Mouse (Mus musculus) CH12.LX (cell line): Measurements from ENCODE around the gene Ccdc134. TPM values are rescaled to one million over a fixed set of nuclear protein-coding genes. Genes with fewer than 3 reads are reported as not detected.
A peak's percentile ranks its signal among the peaks of the same experiment; 100 is the strongest.

Experiments
- DNase-seq: peaks from one replicate; pipeline ENCODE4 v3.0.0-alpha.2; 2013; ENCODE audit errors: extremely low read depth
- H3K27ac ChIP-seq: 2 replicates; pipeline ENCODE4 v1.5.1; 2012; ENCODE audit warnings: low read depth, mild to moderate bottlenecking, control low read depth, moderate library complexity; ENCODE audit not compliant: insufficient read depth
- H3K27me3 ChIP-seq: replicated peaks from 2 replicates; pipeline ENCODE3; 2012; ENCODE audit warnings: inconsistent platforms
- H3K36me3 ChIP-seq, 2 experiments: replicated peaks in 1 of 2; 2 replicates each; pipeline versions ENCODE3 to v1.6.1; 2012; ENCODE audit warnings: inconsistent platforms in 1 of 2, low read length in 1 of 2, mild to moderate bottlenecking in 1 of 2, mixed read lengths in 1 of 2, moderate library complexity in 1 of 2; ENCODE audit not compliant: control insufficient read depth in 1 of 2, insufficient read depth in 1 of 2
- H3K4me1 ChIP-seq, 2 experiments: 2 replicates each; pipeline ENCODE4 v1.6.1; 2012; ENCODE audit warnings: inconsistent platforms in 1 of 2, moderate library complexity in 1 of 2; ENCODE audit not compliant: insufficient read depth in 2 of 2, control insufficient read depth in 1 of 2
- H3K4me2 ChIP-seq: 2 replicates; pipeline ENCODE4 v1.6.1; 2012; ENCODE audit warnings: low read depth, mild to moderate bottlenecking, control low read depth; ENCODE audit not compliant: poor library complexity, insufficient read depth, severe bottlenecking
- H3K4me3 ChIP-seq, 3 experiments: fragments of 150-350 bp in 1 of 3; sonication (generic) in 1 of 3; replicated peaks in 1 of 3; 2 replicates each; pipeline versions ENCODE3 to v1.5.1; 2011 to 2012; ENCODE audit warnings: low read depth in 2 of 3, low read length in 2 of 3, mild to moderate bottlenecking in 2 of 3, moderate library complexity in 2 of 3, control low read depth in 1 of 3, improper control_type of control experiment in 1 of 3, inconsistent platforms in 1 of 3, mixed read lengths in 1 of 3; ENCODE audit not compliant: poor library complexity in 1 of 3
- H3K79me2 ChIP-seq: replicated peaks from 2 replicates; pipeline ENCODE4 v1.6.1; 2012; ENCODE audit warnings: mild to moderate bottlenecking, moderate library complexity; ENCODE audit not compliant: control insufficient read depth, poor library complexity, insufficient read depth, severe bottlenecking; ENCODE audit errors: extremely low read depth
- H3K9ac ChIP-seq: 2 replicates; pipeline ENCODE4 v1.6.1; 2012; ENCODE audit warnings: low read depth, mild to moderate bottlenecking, control low read depth, moderate library complexity; ENCODE audit not compliant: insufficient read depth
- H3K9me3 ChIP-seq: replicated peaks from 2 replicates; pipeline ENCODE3; 2012; ENCODE audit warnings: low read length, inconsistent platforms, mixed read lengths
- BHLHE40 ChIP-seq: IDR thresholded peaks from 2 replicates; pipeline ENCODE4 v1.6.1; 2011; ENCODE audit warnings: mild to moderate bottlenecking, low read depth, low read length, improper control_type of control experiment
- CHD1 ChIP-seq: IDR thresholded peaks from 2 replicates; pipeline ENCODE4 v1.6.1; 2012; ENCODE audit warnings: low read depth, low read length, improper control_type of control experiment, inconsistent platforms
- CHD2 ChIP-seq: IDR thresholded peaks from 2 replicates; pipeline ENCODE4 v1.6.1; 2011; ENCODE audit warnings: low read length, improper control_type of control experiment
- CTCF ChIP-seq, 2 experiments: IDR thresholded peaks in 1 of 2; conservative IDR thresholded peaks in 1 of 2; 2 replicates each; pipeline ENCODE4 v1.5.1; 2011 to 2012; ENCODE audit warnings: low read depth in 2 of 2, low read length in 2 of 2, improper control_type of control experiment in 1 of 2, inconsistent platforms in 1 of 2, mild to moderate bottlenecking in 1 of 2, moderate library complexity in 1 of 2
- E2F4 ChIP-seq: IDR thresholded peaks from 2 replicates; pipeline ENCODE4 v1.6.1; 2011; ENCODE audit warnings: low read depth, low read length, improper control_type of control experiment; ENCODE audit not compliant: insufficient replicate concordance
- ELF1 ChIP-seq: IDR thresholded peaks from 2 replicates; pipeline ENCODE4 v1.6.1; 2014; ENCODE audit warnings: low read depth, mild to moderate bottlenecking, inconsistent platforms, low read length, improper control_type of control experiment
- EP300 ChIP-seq: IDR thresholded peaks from 2 replicates; pipeline ENCODE4 v1.6.1; 2011; ENCODE audit warnings: low read length, improper control_type of control experiment
- ETS1 ChIP-seq: conservative IDR thresholded peaks from 2 replicates; pipeline ENCODE4 v1.6.1; 2012; ENCODE audit warnings: low read depth, mild to moderate bottlenecking, inconsistent platforms, low read length, improper control_type of control experiment, moderate library complexity
- GABPA ChIP-seq: IDR thresholded peaks from 2 replicates; pipeline ENCODE4 v1.6.1; 2012; ENCODE audit warnings: low read depth, low read length, improper control_type of control experiment, inconsistent platforms; ENCODE audit not compliant: insufficient replicate concordance
- HCFC1 ChIP-seq: IDR thresholded peaks from 2 replicates; pipeline ENCODE4 v1.6.1; 2012; ENCODE audit warnings: low read depth, mild to moderate bottlenecking, inconsistent platforms, low read length, improper control_type of control experiment
- IRF4 ChIP-seq: IDR thresholded peaks from 2 replicates; pipeline ENCODE4 v1.6.1; 2014; ENCODE audit warnings: low read depth, mild to moderate bottlenecking, inconsistent platforms, low read length, improper control_type of control experiment
- JUN ChIP-seq: IDR thresholded peaks from 2 replicates; pipeline ENCODE4 v1.6.1; 2011; ENCODE audit warnings: low read depth, mild to moderate bottlenecking, low read length, improper control_type of control experiment, moderate library complexity; ENCODE audit not compliant: insufficient read depth
- JUND ChIP-seq: conservative IDR thresholded peaks from 2 replicates; pipeline ENCODE4 v1.6.1; 2011; ENCODE audit warnings: low read depth, low read length, improper control_type of control experiment
- KAT2A ChIP-seq: IDR thresholded peaks from 2 replicates; pipeline ENCODE4 v1.6.1; 2012; ENCODE audit warnings: low read length, improper control_type of control experiment, inconsistent platforms; ENCODE audit not compliant: insufficient replicate concordance
- MAFK ChIP-seq: IDR thresholded peaks from 2 replicates; pipeline ENCODE4 v1.6.1; 2011; ENCODE audit warnings: low read length, improper control_type of control experiment; ENCODE audit not compliant: insufficient replicate concordance
- MAX ChIP-seq: IDR thresholded peaks from 2 replicates; pipeline ENCODE4 v1.6.1; 2011; ENCODE audit warnings: low read length, improper control_type of control experiment
- MAZ ChIP-seq: IDR thresholded peaks from 2 replicates; pipeline ENCODE4 v1.6.1; 2012; ENCODE audit warnings: low read depth, mild to moderate bottlenecking, inconsistent platforms, low read length, improper control_type of control experiment, moderate library complexity
- MEF2A ChIP-seq: IDR thresholded peaks from 2 replicates; pipeline ENCODE4 v1.6.1; 2014; ENCODE audit warnings: low read depth, mild to moderate bottlenecking, inconsistent platforms, low read length, improper control_type of control experiment, borderline replicate concordance
- MXI1 ChIP-seq: IDR thresholded peaks from 2 replicates; pipeline ENCODE4 v1.6.1; 2011; ENCODE audit warnings: mild to moderate bottlenecking, low read depth, low read length, improper control_type of control experiment
- MYC ChIP-seq: IDR thresholded peaks from 2 replicates; pipeline ENCODE4 v1.6.1; 2011; ENCODE audit warnings: low read depth, mild to moderate bottlenecking, improper control_type of control experiment, low read length
- NELFE ChIP-seq: IDR thresholded peaks from 2 replicates; pipeline ENCODE4 v1.6.1; 2011; ENCODE audit warnings: low read depth, low read length, improper control_type of control experiment
- NRF1 ChIP-seq: IDR thresholded peaks from 2 replicates; pipeline ENCODE4 v1.6.1; 2014; ENCODE audit warnings: low read depth, mild to moderate bottlenecking, inconsistent platforms, low read length, improper control_type of control experiment, moderate library complexity
- PAX5 ChIP-seq: IDR thresholded peaks from 2 replicates; pipeline ENCODE4 v1.6.1; 2012; ENCODE audit warnings: low read length, inconsistent platforms, mixed read lengths
- POLR2A ChIP-seq: IDR thresholded peaks from 2 replicates; pipeline ENCODE4 v1.6.1; 2011; ENCODE audit warnings: low read depth, mild to moderate bottlenecking, improper control_type of control experiment, low read length
- POLR2AphosphoS2 ChIP-seq: IDR thresholded peaks from 2 replicates; pipeline ENCODE4 v1.6.1; 2011; ENCODE audit warnings: low read depth, low read length, improper control_type of control experiment
- RAD21 ChIP-seq: IDR thresholded peaks from 2 replicates; pipeline ENCODE4 v1.6.1; 2011; ENCODE audit warnings: low read depth, mild to moderate bottlenecking, low read length, improper control_type of control experiment, moderate library complexity
- RCOR1 ChIP-seq: conservative IDR thresholded peaks from 2 replicates; pipeline ENCODE4 v1.6.1; 2012; ENCODE audit warnings: low read depth, mild to moderate bottlenecking, inconsistent platforms, low read length, improper control_type of control experiment
- SIN3A ChIP-seq: IDR thresholded peaks from 2 replicates; pipeline ENCODE4 v1.6.1; 2012; ENCODE audit warnings: low read length, improper control_type of control experiment, inconsistent platforms
- SMC3 ChIP-seq: IDR thresholded peaks from 2 replicates; pipeline ENCODE4 v1.6.1; 2011; ENCODE audit warnings: low read depth, low read length, improper control_type of control experiment
- TBP ChIP-seq: conservative IDR thresholded peaks from 2 replicates; pipeline ENCODE4 v1.6.1; 2011; ENCODE audit warnings: low read depth, low read length, improper control_type of control experiment
- TCF12 ChIP-seq: IDR thresholded peaks from 2 replicates; pipeline ENCODE4 v1.6.1; 2014; ENCODE audit warnings: low read depth, mild to moderate bottlenecking, inconsistent platforms, low read length, improper control_type of control experiment
- UBTF ChIP-seq: IDR thresholded peaks from 2 replicates; pipeline ENCODE4 v1.6.1; 2012; ENCODE audit warnings: low read depth, mild to moderate bottlenecking, inconsistent platforms, low read length, improper control_type of control experiment, moderate library complexity
- USF1 ChIP-seq: IDR thresholded peaks from 2 replicates; pipeline ENCODE4 v1.6.1; 2014; ENCODE audit warnings: low read depth, mild to moderate bottlenecking, inconsistent platforms, low read length, improper control_type of control experiment
- USF2 ChIP-seq: conservative IDR thresholded peaks from 2 replicates; pipeline ENCODE4 v1.6.1; 2011; ENCODE audit warnings: low read depth, low read length, improper control_type of control experiment
- ZC3H11A ChIP-seq: IDR thresholded peaks from 2 replicates; pipeline ENCODE4 v1.6.1; 2012; ENCODE audit warnings: low read depth, mild to moderate bottlenecking, inconsistent platforms, low read length, improper control_type of control experiment
- ZKSCAN1 ChIP-seq: IDR thresholded peaks from 2 replicates; pipeline ENCODE4 v1.6.1; 2012; ENCODE audit warnings: low read depth, inconsistent platforms, low read length, improper control_type of control experiment, borderline replicate concordance
- ZMIZ1 ChIP-seq: IDR thresholded peaks from 2 replicates; pipeline ENCODE4 v1.6.1; 2012; ENCODE audit warnings: low read depth, mild to moderate bottlenecking, inconsistent platforms, low read length, improper control_type of control experiment
- ZNF384 ChIP-seq: IDR thresholded peaks from 2 replicates; pipeline ENCODE4 v1.6.1; 2012; ENCODE audit warnings: low read depth, low read length, improper control_type of control experiment, inconsistent platforms
- dilution Hi-C: fragments of 300-500 bp; cut with MboI; formaldehyde crosslinking; loops from 2 replicates; pipeline ENCODE4 v1.14.3; 2020; ENCODE audit warnings: low sequenced_read_pairs; ENCODE audit not compliant: extremely low pct_unique_long_range_greater_than_20kb, extremely low pct_ligation_motif_present
- in situ Hi-C: fragments of 300-500 bp; cut with MboI; formaldehyde crosslinking; loops from 3 replicates; pipeline ENCODE4 v1.14.3; 2019; ENCODE audit warnings: low sequenced_read_pairs, low pct_ligation_motif_present, low pct_unique_long_range_greater_than_20kb, mixed read lengths
- polyA plus RNA-seq: library from polyadenylated mRNA; unstranded; fragments of >175 nt; gene quantifications from 2 replicates; pipeline ENCODE4 v1.2.1, GENCODE M21; 2012; ENCODE audit warnings: low read depth; ENCODE audit not compliant: insufficient read length
- total RNA-seq, 2 experiments: library from RNA; depleted of rRNA; stranded (reverse); fragments of 300-350 nt in 1 of 2; fragments of >200 nt in 1 of 2; gene quantifications; 2 replicates each; pipeline ENCODE4 v1.2.3; 2012 to 2014

Gene Ccdc134
- total and polyA plus RNA-seq, 3 experiments, result 35.7 to 43.6 (median 37.1) TPM

GRCm38 (mm10) chr15:82138565-82138964 is 10.8 kb downstream of the Ccdc134 start:
- dilution Hi-C loops, result no loop called here
- peak; percentile 88 for DNase-seq

GRCm38 (mm10) chr15:82139196-82139595 is 11.5 kb downstream of the Ccdc134 start:
- H3K79me2 ChIP-seq, result no peaks in the 10 kb centered on the region
- in situ Hi-C loops, result no loop called here
- dilution Hi-C loops, result no loop called here
- peaks cover 12 to 56% of the 10 kb centered on the region in 2 experiments; a peak in 3 of 4 replicates for H3K4me1 ChIP-seq
- no peak overlapping the region for H3K4me2 ChIP-seq
- no peaks in the 10 kb centered on the region for H3K27me3 ChIP-seq
- H3K9me3 ChIP-seq, result no peaks in the 10 kb centered on the region
- H3K36me3 ChIP-seq, result peaks cover 29 to 74% of the 10 kb centered on the region in 2 experiments
- no peak overlapping the region for H3K9ac ChIP-seq
- H3K4me3 ChIP-seq, result no peak overlapping the region
- no peak for DNase-seq
- H3K27ac ChIP-seq, result no peak overlapping the region
- TF ChIP-seq MEF2A, result no peak
- no peak for TF ChIP-seq EP300
- TF ChIP-seq TBP, result no peak
- no peak for TF ChIP-seq MAX
- TF ChIP-seq SMC3, result peak; percentile 71
- TF ChIP-seq POLR2AphosphoS2, result no peak
- TF ChIP-seq USF1, result no peak
- no peak for TF ChIP-seq USF2
- no peak for TF ChIP-seq E2F4
- peak in 1 of 2 experiments; percentile 78; a peak in 2 of 4 replicates for TF ChIP-seq CTCF (conservative IDR thresholded peaks at IDR 0.05 in 1 of 2, IDR thresholded peaks at IDR 0.05 in 1 of 2; ENCODE audit: low read depth in 2 of 2, low read length in 2 of 2)
- TF ChIP-seq ELF1, result 0 out of 2 replicates have a peak, but pooled peaks have one; percentile 14
- no peak for TF ChIP-seq HCFC1
- TF ChIP-seq POLR2A, result no peak
- no peak for TF ChIP-seq NELFE
- no peak for TF ChIP-seq JUN
- TF ChIP-seq RCOR1, result no peak
- no peak for TF ChIP-seq IRF4
- no peak for TF ChIP-seq MAZ
- no peak for TF ChIP-seq MAFK
- no peak for TF ChIP-seq JUND

More at GRCm38 (mm10) chr15:82138565-82138964, 10.8 kb downstream of the Ccdc134 start:
- Histone ChIP-seq H3K4me2 (no peak overlapping the region), H3K27me3 (no peaks in the 10 kb centered on the region), H3K9me3 (no peaks in the 10 kb centered on the region), H3K4me1 (peaks cover 12 to 55% of the 10 kb centered on the region in 2 experiments), H3K4me3 (no peak overlapping the region), H3K79me2 (no peaks in the 10 kb centered on the region), H3K9ac (no peak overlapping the region), H3K36me3 (peaks cover 34 to 77% of the 10 kb centered on the region in 2 experiments), H3K27ac (no peak overlapping the region)
- TF ChIP-seq CHD1, result no peak
- no peak for TF ChIP-seq TCF12
- TF ChIP-seq GABPA, result no peak
- no peak for TF ChIP-seq E2F4
- TF ChIP-seq MEF2A, result no peak
- TF ChIP-seq IRF4, result no peak
- no peak for TF ChIP-seq ETS1
- no peak for TF ChIP-seq MXI1
- no peak for TF ChIP-seq SIN3A
- TF ChIP-seq EP300, result no peak
- no peak for TF ChIP-seq ZKSCAN1
- TF ChIP-seq ZC3H11A, result peak; percentile 24
- TF ChIP-seq PAX5, result no peak
- TF ChIP-seq ZNF384, result no peak
- no peak for TF ChIP-seq RCOR1
- TF ChIP-seq SMC3, result peak; percentile 88
- peak; percentile 46 for TF ChIP-seq BHLHE40
- TF ChIP-seq USF2, result no peak
- TF ChIP-seq ELF1, result no peak
- TF ChIP-seq MAFK, result no peak
- no peak for TF ChIP-seq ZMIZ1
- no peak for TF ChIP-seq KAT2A
- peak; percentile 72 for TF ChIP-seq RAD21
- no peak for TF ChIP-seq HCFC1
- no peak for TF ChIP-seq TBP
- peak; percentile 43; the same call in 1 of the 2 replicates for TF ChIP-seq MAX
- TF ChIP-seq NRF1, result 0 out of 2 replicates have a peak, but pooled peaks have one; percentile 9
- peak; percentile 44; the same call in 1 of the 2 replicates for TF ChIP-seq JUND
- TF ChIP-seq UBTF, result no peak
- no peak for TF ChIP-seq USF1
- TF ChIP-seq POLR2AphosphoS2, result no peak
- TF ChIP-seq MYC, result peak; percentile 87
- no peak for TF ChIP-seq CHD2
- no peak for TF ChIP-seq MAZ
- no peak for TF ChIP-seq JUN
- peak; percentile 84 to 86 for TF ChIP-seq CTCF (conservative IDR thresholded peaks at IDR 0.05 in 1 of 2, IDR thresholded peaks at IDR 0.05 in 1 of 2; ENCODE audit: low read depth in 2 of 2, low read length in 2 of 2)
- in situ Hi-C loops, result no loop called here
